Mouse (Mus musculus) liver, adult 2 months (tissue): ENCODE measurements around the gene Fbxo9. TPM values are rescaled to one million over a fixed set of nuclear protein-coding genes. Genes with fewer than 3 reads are reported as not detected.
"Not testable (repeated sequence)": the region's sequence is repeated elsewhere in the genome, so short reads cannot be mapped to it uniquely, and the experiment has no call there.

Source experiments
- DNase-seq: peaks from one replicate; pipeline ENCODE4 v3.0.0-alpha.2; 2011; ENCODE audit warnings: low read depth, low spot score; ENCODE audit errors: extremely low read depth
- H3K27ac ChIP-seq: fragments of 200-500 bp; replicated peaks from 2 replicates; pipeline ENCODE4 v1.5.1; 2012; ENCODE audit warnings: low read depth, mild to moderate bottlenecking, control low read depth, inconsistent platforms, low read length; ENCODE audit not compliant: insufficient read depth
- H3K27me3 ChIP-seq: fragments of 200-500 bp; 2 replicates; pipeline ENCODE4 v1.6.1; 2012; ENCODE audit warnings: mild to moderate bottlenecking, moderate library complexity, low read length, inconsistent platforms; ENCODE audit not compliant: control insufficient read depth, insufficient read depth
- H3K36me3 ChIP-seq: fragments of 200-500 bp; 2 replicates; pipeline ENCODE4 v1.6.1; 2012; ENCODE audit warnings: low read length, inconsistent platforms; ENCODE audit not compliant: control insufficient read depth, insufficient read depth
- H3K4me1 ChIP-seq: fragments of 200-500 bp; 2 replicates; pipeline ENCODE4 v1.6.1; 2011; ENCODE audit warnings: low read length; ENCODE audit not compliant: control insufficient read depth, insufficient read depth
- H3K4me3 ChIP-seq: fragments of 200-500 bp; 2 replicates; pipeline ENCODE4 v1.5.1; 2011; ENCODE audit warnings: low read depth, mild to moderate bottlenecking, control low read depth, low read length, moderate library complexity; ENCODE audit not compliant: insufficient read depth
- H3K79me2 ChIP-seq: fragments of 200-500 bp; 2 replicates; pipeline ENCODE4 v1.6.1; 2012; ENCODE audit warnings: inconsistent platforms, mild to moderate bottlenecking, low read length, moderate library complexity; ENCODE audit not compliant: control insufficient read depth, insufficient read depth
- H3K9ac ChIP-seq: fragments of 200-500 bp; 2 replicates; pipeline ENCODE4 v1.6.1; 2012; ENCODE audit warnings: low read depth, mild to moderate bottlenecking, control low read depth, inconsistent platforms, low read length
- CTCF ChIP-seq: fragments of 200-500 bp; IDR thresholded peaks from 2 replicates; pipeline ENCODE4 v1.5.1; 2011; ENCODE audit warnings: low read depth, low read length, control low read depth
- POLR2A ChIP-seq: fragments of 200-500 bp; IDR thresholded peaks from 2 replicates; pipeline ENCODE4 v1.6.1; 2011; ENCODE audit warnings: low read length, control low read depth; ENCODE audit not compliant: insufficient read depth; ENCODE audit errors: extremely low read depth
- WGBS: fragments of 180-500 bp; shearing (Covaris S2); methylation state at CpG from one replicate; pipeline ENCODE4 v1.1.7; 2018; 5-methylcytosine and 5-hydroxymethylcytosine counted together
- polyA plus RNA-seq: library from polyadenylated mRNA; depleted of rRNA; stranded (reverse); fragments of >200 nt; gene quantifications from 2 replicates; pipeline ENCODE4 v1.2.3, GENCODE M21; 2012
- total RNA-seq: library from RNA; depleted of rRNA; stranded (reverse); fragments of >200 nt; gene quantifications from 2 replicates; pipeline ENCODE4 v1.2.3, GENCODE M21; 2014

The Fbxo9 gene
- total and polyA plus RNA-seq, 2 experiments, result 80.5 to 107 TPM

GRCm38 (mm10) chr9:78075256-78075655 is 33.6 kb downstream of the Fbxo9 start:
- no peaks in the 10 kb centered on the region for H3K27me3 ChIP-seq
- WGBS, result 96% methylated on average over 3 of the region's 3 CpGs
- no peak overlapping the region for H3K27ac ChIP-seq
- H3K36me3 ChIP-seq, result no peaks in the 10 kb centered on the region
- TF ChIP-seq CTCF (no peak), POLR2A (no peak)
- no peak overlapping the region for H3K4me3 ChIP-seq
- no peaks in the 10 kb centered on the region for H3K4me1 ChIP-seq
- no peak for DNase-seq
- no peaks in the 10 kb centered on the region for H3K79me2 ChIP-seq
- no peak overlapping the region for H3K9ac ChIP-seq

- DNase-seq, result no peak
- 87% methylated on average over 13 of the region's 13 CpGs for WGBS
- H3K4me3 ChIP-seq, result no peak overlapping the region
- no peak overlapping the region for H3K9ac ChIP-seq
- H3K27ac ChIP-seq, result no peak overlapping the region
- H3K27me3 ChIP-seq, result no peaks in the 10 kb centered on the region
- no peaks in the 10 kb centered on the region for H3K36me3 ChIP-seq
- no peak for TF ChIP-seq POLR2A
- TF ChIP-seq CTCF, result no peak
- no peaks in the 10 kb centered on the region for H3K4me1 ChIP-seq
- H3K79me2 ChIP-seq, result no peaks in the 10 kb centered on the region
These were observed 35.0 kb downstream of the Fbxo9 start for GRCm38 (mm10) chr9:78073713-78074340.

- WGBS, result 85% methylated on average over 3 of the region's 3 CpGs
- H3K4me1 ChIP-seq, result not testable (repeated sequence)
These were observed 35.6 kb downstream of the Fbxo9 start for GRCm38 (mm10) chr9:78073291-78073690.

GRCm38 (mm10) chr9:78071626-78072025 is 37.2 kb downstream of the Fbxo9 start:
- Histone ChIP-seq H3K27ac (no peak overlapping the region), H3K4me3 (no peak overlapping the region), H3K79me2 (no peaks in the 10 kb centered on the region), H3K9ac (no peak overlapping the region), H3K36me3 (no peaks in the 10 kb centered on the region), H3K4me1 (no peaks in the 10 kb centered on the region), H3K27me3 (no peaks in the 10 kb centered on the region)
- 85% methylated on average over 4 of the region's 4 CpGs for WGBS
- no peak for TF ChIP-seq POLR2A
- no peak for TF ChIP-seq CTCF
- no peak for DNase-seq

More at GRCm38 (mm10) chr9:78073291-78073690, 35.6 kb downstream of the Fbxo9 start:
- H3K79me2 ChIP-seq, H3K9ac ChIP-seq, H3K36me3 ChIP-seq, DNase-seq, H3K27ac ChIP-seq, H3K27me3 ChIP-seq, H3K4me3 ChIP-seq: not testable (repeated sequence)

GRCm38 (mm10) chr9:78070496-78070895 is 38.4 kb downstream of the Fbxo9 start:
- 83% methylated on average over 5 of the region's 5 CpGs for WGBS
- no peak overlapping the region for H3K4me3 ChIP-seq
- no peaks in the 10 kb centered on the region for H3K36me3 ChIP-seq
- TF ChIP-seq CTCF (no peak), POLR2A (no peak)
- DNase-seq, result no peak
- H3K27me3 ChIP-seq, result no peaks in the 10 kb centered on the region
- H3K27ac ChIP-seq, result no peak overlapping the region
- H3K9ac ChIP-seq, result no peak overlapping the region
- no peaks in the 10 kb centered on the region for H3K79me2 ChIP-seq
- no peaks in the 10 kb centered on the region for H3K4me1 ChIP-seq

GRCm38 (mm10) chr9:78064121-78064520 is 44.7 kb downstream of the Fbxo9 start:
- TF ChIP-seq POLR2A, result no peak
- no peak for TF ChIP-seq CTCF
- WGBS, result 48% methylated on average over 10 of the region's 10 CpGs
- Histone ChIP-seq H3K36me3 (no peaks in the 10 kb centered on the region), H3K27ac (no peak overlapping the region), H3K4me3 (no peak overlapping the region), H3K27me3 (no peaks in the 10 kb centered on the region), H3K4me1 (no peaks in the 10 kb centered on the region), H3K9ac (no peak overlapping the region), H3K79me2 (no peaks in the 10 kb centered on the region)
- no peak for DNase-seq
